24 mouse cellular contexts compared by ENCODE assay signal in genomic region chrX:147429129-147429528, GRCm38 (mm10). TPM values are rescaled to one million over a fixed set of nuclear protein-coding genes. Genes with fewer than 3 reads are reported as not detected.
A peak's percentile ranks its signal among the peaks of the same experiment; 100 is the strongest.
DNase-seq lines count a peak whose midpoint lies in the region; ATAC-seq and TF ChIP-seq lines count a peak whose summit lies in the region.
"Had no signal": no experiment of that assay in that cellular context is flagged by ENCODE, and none has a peak within 500 bp of the region (broad histone marks: within the 10 kb centered on the region; RNA-seq: fewer than 3 reads in every experiment).

Il13ra2 (minus strand) TSS chrX:147429192.

- H3K9ac ChIP-seq in lung, postnatal 0 days (replicated peaks; ENCODE audit: low read depth) = no peak within 1 kb of the TSS
- H3K9ac ChIP-seq in hindbrain, embryonic 14.5 days = no peak within 1 kb of the TSS
- H3K9ac ChIP-seq: embryonic facial prominence, embryonic 13.5 days; forebrain, embryonic 13.5 days; heart, embryonic 13.5 days; hindbrain, embryonic 15.5 days had no signal

- TF ChIP-seq POLR2A in olfactory bulb, adult 2 months (IDR thresholded peaks at IDR 0.05; ENCODE audit: insufficient read depth, low read depth, low read length) = no peak
- TF ChIP-seq POLR2A in thymus, adult 2 months (IDR thresholded peaks at IDR 0.05; ENCODE audit: control insufficient read depth, extremely low read depth, insufficient read depth, low read length, poor library complexity) = no peak

- H3K36me3 ChIP-seq in lung, postnatal 0 days (ENCODE audit: insufficient read depth, low read length) = no peaks in the 10 kb centered on the region
- H3K36me3 ChIP-seq in hindbrain, embryonic 14.5 days (replicated peaks; ENCODE audit: control insufficient read depth, insufficient read depth) = no peaks in the 10 kb centered on the region
- H3K36me3 ChIP-seq in thymus, adult 2 months (ENCODE audit: control insufficient read depth, insufficient read depth, low read length) = no peaks in the 10 kb centered on the region
- H3K36me3 ChIP-seq: embryonic facial prominence, embryonic 13.5 days; forebrain, embryonic 10.5 days; heart, embryonic 10.5 days; heart, embryonic 13.5 days; hindbrain, embryonic 15.5 days had no signal

- DNase-seq in lung, postnatal 0 days (ENCODE audit: low spot score) = peak; percentile 39
- no peak for DNase-seq in lung, adult 18-20 months
- DNase-seq in NIH3T3 (ENCODE audit: low read depth) = peak; percentile 11
- DNase-seq in hindbrain, embryonic 14.5 days (ENCODE audit: low spot score) = no peak
- DNase-seq in thymus, adult 2 months = no peak
- DNase-seq: adrenal gland, adult 8-10 months; adrenal gland, postnatal 25 days; cerebellum, adult 11 months; cerebellum, adult 2 months; cerebellum, adult 9-11 months; cerebellum, postnatal 25 days; gastrocnemius, postnatal 36 days had no signal

- H3K4me3 ChIP-seq in lung, postnatal 0 days (ENCODE audit: low read depth, low read length) = no peak within 1 kb of the TSS
- no peak within 1 kb of the TSS for H3K4me3 ChIP-seq in olfactory bulb, adult 2 months (ENCODE audit: insufficient read depth, low read depth, low read length)
- no peak within 1 kb of the TSS for H3K4me3 ChIP-seq in hindbrain, embryonic 14.5 days (replicated peaks; ENCODE audit: low read length)
- no peak within 1 kb of the TSS for H3K4me3 ChIP-seq in thymus, adult 2 months (ENCODE audit: control insufficient read depth, insufficient read depth, low read length)
- H3K4me3 ChIP-seq: embryonic facial prominence, embryonic 13.5 days; forebrain, embryonic 10.5 days; forebrain, embryonic 13.5 days; heart, adult 2 months; heart, embryonic 10.5 days; heart, embryonic 13.5 days; hindbrain, embryonic 15.5 days had no signal

- no peak within 1 kb of the TSS for H3K4me2 ChIP-seq in lung, postnatal 0 days (replicated peaks; ENCODE audit: low read depth, low read length)
- H3K4me2 ChIP-seq in hindbrain, embryonic 14.5 days (replicated peaks) = no peak within 1 kb of the TSS
- H3K4me2 ChIP-seq: embryonic facial prominence, embryonic 13.5 days; forebrain, embryonic 13.5 days; heart, embryonic 13.5 days; hindbrain, embryonic 15.5 days had no signal

- no peaks in the 10 kb centered on the region for H3K4me1 ChIP-seq in lung, postnatal 0 days (ENCODE audit: insufficient read depth, low read depth, low read length)
- H3K4me1 ChIP-seq in olfactory bulb, adult 2 months (ENCODE audit: control insufficient read depth, insufficient read depth, low read length) = no peaks in the 10 kb centered on the region
- H3K4me1 ChIP-seq in hindbrain, embryonic 14.5 days (replicated peaks; ENCODE audit: control insufficient read depth, insufficient read depth, low read length) = no peaks in the 10 kb centered on the region
- no peaks in the 10 kb centered on the region for H3K4me1 ChIP-seq in thymus, adult 2 months (replicated peaks; ENCODE audit: control insufficient read depth, insufficient read depth, low read length)
- H3K4me1 ChIP-seq: embryonic facial prominence, embryonic 13.5 days; forebrain, embryonic 10.5 days; forebrain, embryonic 13.5 days; heart, embryonic 10.5 days; heart, embryonic 13.5 days; hindbrain, embryonic 15.5 days had no signal

- H3K27ac ChIP-seq in lung, postnatal 0 days (ENCODE audit: low read length) = no peak within 1 kb of the TSS
- H3K27ac ChIP-seq in olfactory bulb, adult 2 months (ENCODE audit: insufficient read depth, low read depth, low read length) = no peak within 1 kb of the TSS
- no peak within 1 kb of the TSS for H3K27ac ChIP-seq in hindbrain, embryonic 14.5 days
- H3K27ac ChIP-seq in thymus, adult 2 months (ENCODE audit: control insufficient read depth, insufficient read depth, low read length) = no peak within 1 kb of the TSS
- H3K27ac ChIP-seq: embryonic facial prominence, embryonic 13.5 days; forebrain, embryonic 10.5 days; forebrain, embryonic 13.5 days; heart, adult 2 months; heart, embryonic 10.5 days; heart, embryonic 13.5 days; hindbrain, embryonic 15.5 days had no signal

- 31% methylated on average over 1 of the region's 1 CpGs for WGBS in lung, postnatal 0 days
- 62% methylated on average over 1 of the region's 1 CpGs for WGBS in olfactory bulb, adult 2 months
- WGBS in hindbrain, embryonic 14.5 days = 62% methylated on average over 1 of the region's 1 CpGs
- 41% methylated on average over 1 of the region's 1 CpGs for WGBS in thymus, adult 2 months

- no peak for TF ChIP-seq EP300 in lung, postnatal 0 days (IDR thresholded peaks at IDR 0.05)

- H3K27me3 ChIP-seq in lung, postnatal 0 days (replicated peaks; ENCODE audit: insufficient read depth, low read length) = no peaks in the 10 kb centered on the region
- H3K27me3 ChIP-seq in hindbrain, embryonic 14.5 days (ENCODE audit: control insufficient read depth, insufficient read depth, low read length) = no peaks in the 10 kb centered on the region
- no peaks in the 10 kb centered on the region for H3K27me3 ChIP-seq in thymus, adult 2 months (ENCODE audit: control insufficient read depth, insufficient read depth, low read length)
- H3K27me3 ChIP-seq: embryonic facial prominence, embryonic 13.5 days; forebrain, embryonic 13.5 days; heart, embryonic 13.5 days; hindbrain, embryonic 15.5 days had no signal

- ATAC-seq in lung, postnatal 0 days = no peak
- ATAC-seq in hindbrain, embryonic 14.5 days (ENCODE audit: low FRiP score) = no peak
- ATAC-seq: forebrain, embryonic 13.5 days; forebrain, embryonic 16.5 days; intestine, postnatal 0 days had no signal

- TF ChIP-seq CTCF in lung, postnatal 0 days (IDR thresholded peaks at IDR 0.05) = no peak
- no peak for TF ChIP-seq CTCF in olfactory bulb, adult 2 months (IDR thresholded peaks at IDR 0.05; ENCODE audit: insufficient read depth, low read depth, low read length)
- TF ChIP-seq CTCF in thymus, adult 2 months (IDR thresholded peaks at IDR 0.05; ENCODE audit: borderline replicate concordance, control insufficient read depth, extremely low read depth, insufficient read depth, low read length, poor library complexity) = no peak

- no peaks in the 10 kb centered on the region for H3K9me3 ChIP-seq in lung, postnatal 0 days (ENCODE audit: low read length)
- H3K9me3 ChIP-seq in hindbrain, embryonic 14.5 days (ENCODE audit: control insufficient read depth, low read length) = no peaks in the 10 kb centered on the region
- H3K9me3 ChIP-seq: embryonic facial prominence, embryonic 13.5 days; forebrain, embryonic 10.5 days; forebrain, embryonic 13.5 days; heart, embryonic 10.5 days; heart, embryonic 13.5 days; hindbrain, embryonic 15.5 days had no signal

RNA-seq across cellular contexts. Expression of gene Il13ra2, which starts in this region (rescaled TPM):
- 0.10 TPM in 1 of 2 replicates, not detected in the other for polyA plus RNA-seq in lung, postnatal 0 days (2015; fragmentation: Nextera tagmentation; extraction: Ambion mirVana)
- polyA plus RNA-seq in olfactory bulb, adult 2 months (2012; ENCODE audit: insufficient read depth, insufficient read length, low replicate concordance, missing spikeins) = not detected in 2 replicates
- 0.12 and 0.39 TPM in 2 replicates for polyA plus RNA-seq in hindbrain, embryonic 14.5 days (2014; fragmentation: Nextera tagmentation; extraction: Ambion mirVana)
- polyA plus RNA-seq in thymus, adult 2 months (2012; rRNA removed) = 0.13 and 0.15 TPM in 2 replicates
- polyA plus RNA-seq: embryonic facial prominence, embryonic 13.5 days; forebrain, embryonic 10.5 days; forebrain, embryonic 13.5 days; heart, adult 2 months; heart, embryonic 10.5 days; hindbrain, embryonic 11.5 days; hindbrain, embryonic 15.5 days; intestine, embryonic 14.5 days; intestine, postnatal 0 days had no signal

Comparison
In these comparisons a context has a peak if more than half of its experiments do, and no peak if none do; other contexts are left out.
1. Peak in DNase-seq in lung, postnatal 0 days; RNA of the gene not detected or under 1 TPM.